Mouse (Mus musculus) spleen, postnatal 10 days (tissue): Measurements from ENCODE around the gene Fgf16.
A peak's percentile ranks its signal among the peaks of the same experiment; 100 is the strongest.

ENCODE experiments used
- DNase-seq, 2 experiments: peaks; one replicate each; pipeline ENCODE4 v3.0.0; 2021 to 2022; ENCODE audit warnings: low spot score in 2 of 2

Gene Fgf16

GRCm38 (mm10) chrX:105764162-105765004 lies at the start of gene Fgf16:
Gene Fgf16, plus strand, starts transcription at chrX:105764279.
- peak; percentile 8 to 12 for DNase-seq

DNA sequence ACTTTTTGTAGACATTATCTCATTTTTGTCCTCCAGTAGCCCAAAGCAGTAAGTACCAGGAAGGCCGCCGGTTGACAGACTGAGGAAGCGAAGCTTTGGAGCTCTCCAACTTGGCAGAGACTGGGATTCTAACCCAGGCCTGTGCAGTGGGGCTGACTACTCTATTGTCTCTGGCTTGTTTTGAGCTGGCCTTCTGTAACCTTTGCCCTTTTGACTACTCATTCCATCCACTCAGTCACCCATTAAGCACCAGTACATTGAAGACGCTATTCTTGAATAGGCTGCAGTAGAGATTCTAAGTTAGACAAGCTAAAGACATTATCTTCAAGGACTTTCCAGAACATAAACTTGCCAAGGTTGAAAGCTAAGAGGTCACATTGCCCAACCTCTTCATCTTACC lies 49.3 kb upstream of the Fgf16 start:
- no peak for DNase-seq

GRCm38 (mm10) chrX:105715789-105716321 lies 48.2 kb upstream of the Fgf16 start:
- DNase-seq: no peak

DNA sequence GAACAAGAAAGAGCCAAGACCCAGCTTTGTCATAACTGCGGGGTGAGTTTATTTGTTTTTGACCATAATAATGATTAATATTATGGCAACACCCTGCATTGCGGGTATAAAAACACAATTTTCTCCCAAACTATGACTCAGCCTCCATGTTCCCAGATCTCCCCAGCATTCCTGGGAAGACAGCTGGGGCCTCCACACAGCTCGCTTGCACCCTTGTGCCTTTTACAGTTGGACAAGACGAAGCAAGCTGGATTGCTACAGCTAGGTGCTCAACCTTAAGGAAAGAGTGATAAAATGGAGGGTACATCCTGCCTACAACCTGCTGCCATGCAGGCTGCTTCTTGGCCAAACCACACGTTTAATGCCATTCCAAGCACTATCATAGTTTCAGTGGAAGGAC lies 45.7 kb upstream of the Fgf16 start:
- DNase-seq: no peak

DNA sequence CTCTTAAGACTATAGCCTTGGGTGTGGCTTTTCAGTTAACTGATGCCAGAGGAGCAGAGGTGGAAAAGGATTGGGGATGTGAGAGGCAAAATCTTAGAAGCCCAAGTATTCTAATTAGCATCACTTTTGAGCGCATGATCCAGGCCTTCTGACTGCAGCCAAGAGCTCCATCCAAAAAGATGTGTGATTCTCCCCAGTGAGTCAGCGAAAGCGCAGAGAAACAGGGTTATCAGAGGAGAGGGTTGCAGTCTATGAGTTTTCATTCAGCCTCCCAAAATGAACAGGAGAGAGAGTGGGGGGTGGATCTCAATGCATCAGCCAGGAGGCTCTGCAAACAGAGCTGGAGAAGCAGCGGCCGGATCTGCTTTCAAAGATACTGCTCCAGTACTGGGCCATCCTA lies 45.1 kb upstream of the Fgf16 start:
- DNase-seq: no peak

DNA sequence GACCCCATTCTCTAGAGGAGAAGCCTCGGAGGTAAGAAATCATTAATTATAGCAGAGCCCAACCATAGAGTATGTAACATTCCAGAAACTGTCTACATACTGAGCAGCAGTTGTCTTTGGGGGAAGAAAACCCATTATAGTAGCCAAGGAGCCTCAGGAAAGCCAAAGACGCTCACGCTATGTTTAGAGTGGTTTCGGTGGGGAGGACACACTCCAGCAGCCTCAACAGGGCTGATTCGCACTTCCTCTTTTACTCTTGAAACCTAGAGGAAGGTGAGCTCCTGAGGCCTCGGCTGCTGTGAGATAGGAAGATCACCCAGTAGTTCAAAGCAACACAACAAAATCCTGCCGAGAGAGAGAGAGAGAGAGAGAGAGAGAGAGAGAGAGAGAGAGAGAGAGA lies 39.9 kb upstream of the Fgf16 start:
- peak in 1 of 2 experiments; percentile 21 for DNase-seq

GRCm38 (mm10) chrX:105762847-105763527 lies 1.1 kb upstream of the Fgf16 start:
- DNase-seq: peak in 1 of 2 experiments; percentile 17

DNA sequence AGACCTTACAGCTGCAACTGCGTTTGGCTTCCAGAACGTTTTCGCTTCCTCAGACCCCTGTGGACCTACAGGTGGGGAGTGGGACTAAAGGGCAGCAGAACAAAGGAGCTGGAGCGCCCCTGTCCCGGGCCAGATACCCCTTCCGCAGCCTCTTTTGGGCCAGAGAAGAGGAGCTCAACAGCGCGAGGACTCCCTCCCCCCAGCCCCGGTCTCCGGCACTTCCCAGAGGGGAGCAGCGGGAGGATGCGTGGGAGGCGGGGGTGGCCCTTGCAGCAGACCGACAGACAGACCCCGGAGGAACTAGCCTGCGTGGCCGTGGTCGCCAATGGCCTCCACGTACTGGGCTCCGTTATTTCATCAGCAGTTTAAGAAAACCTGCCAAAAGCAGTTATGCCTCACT lies 467 bp upstream of the Fgf16 start:
- DNase-seq: no peak

DNA sequence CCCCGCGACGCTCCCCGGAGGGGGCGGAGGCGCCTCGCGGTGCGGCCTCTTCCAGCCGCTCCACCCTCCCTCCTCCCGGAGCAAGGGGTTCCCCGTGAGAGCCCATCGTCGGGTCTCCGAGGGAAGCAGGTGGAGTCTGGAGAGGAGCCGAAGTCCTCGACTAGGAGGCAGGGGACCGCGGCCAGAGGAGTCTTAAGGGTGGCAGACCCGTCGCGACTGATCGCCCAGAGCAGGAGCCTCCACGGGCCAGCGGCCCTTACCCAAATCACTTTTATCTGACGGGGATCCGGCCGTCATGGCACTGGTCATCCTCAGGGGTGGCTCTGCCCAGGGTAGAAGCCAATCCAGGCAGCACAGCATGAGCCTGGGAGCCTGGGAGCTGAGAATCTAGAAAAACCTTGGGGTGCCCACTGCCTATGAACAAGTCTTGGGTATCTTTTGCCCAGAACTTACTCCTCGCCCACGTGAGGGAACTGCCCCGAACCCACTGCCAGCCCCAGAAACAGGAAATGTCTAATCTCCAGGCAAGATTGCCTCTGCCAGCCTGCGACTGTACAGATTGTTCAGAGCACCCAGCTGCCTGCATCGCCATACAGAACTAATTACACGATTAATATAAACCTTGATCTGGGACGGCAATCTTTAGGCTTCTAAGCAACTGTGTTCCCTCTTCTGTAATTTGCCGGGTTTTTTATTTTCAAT lies 1.1 kb downstream of the Fgf16 start:
- DNase-seq: peak in 1 of 2 experiments; percentile 6

DNA sequence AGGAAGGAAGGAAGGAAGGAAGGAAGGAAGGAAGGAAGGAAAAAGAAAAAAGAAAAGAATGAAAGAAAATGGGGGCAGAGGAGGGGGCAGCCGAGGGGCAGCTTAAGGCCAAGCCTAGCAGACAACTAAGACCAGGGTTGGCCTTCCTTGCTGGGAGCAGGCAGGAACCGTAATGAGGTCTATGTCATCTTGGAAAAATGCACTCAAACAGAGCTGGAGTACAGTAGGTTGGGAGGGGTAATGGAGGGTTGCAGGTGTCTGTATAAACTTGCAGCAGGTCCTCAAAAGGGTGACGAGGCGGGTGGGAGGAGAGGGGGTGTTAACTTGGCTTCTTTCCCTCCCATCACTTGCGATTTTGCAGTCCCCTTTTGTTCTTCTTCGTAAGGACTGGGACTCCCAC lies 1.9 kb downstream of the Fgf16 start:
- no peak for DNase-seq

GRCm38 (mm10) chrX:105767177-105767764 lies 3.2 kb downstream of the Fgf16 start:
- DNase-seq: no peak

GRCm38 (mm10) chrX:105767932-105768331 lies 3.9 kb downstream of the Fgf16 start:
- DNase-seq: no peak

DNA sequence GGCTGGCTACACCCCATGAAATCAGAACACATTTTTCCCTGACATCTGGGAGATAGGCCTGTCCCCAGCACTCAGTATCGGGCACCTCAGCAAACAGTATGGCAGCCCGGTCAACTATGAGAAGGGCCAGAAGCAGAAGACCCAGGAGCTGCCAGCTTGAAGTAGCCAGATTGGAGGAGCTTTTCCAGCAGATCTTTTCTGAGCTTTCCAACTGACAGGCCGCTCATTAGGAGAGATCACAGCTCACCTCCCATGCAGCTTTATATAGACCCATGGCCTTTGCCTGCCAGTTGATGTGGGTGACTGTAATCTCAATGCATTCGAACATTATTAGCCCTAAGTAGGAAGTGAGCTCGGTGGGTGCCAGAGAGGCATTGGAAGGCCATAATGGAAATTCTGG lies 9.2 kb downstream of the Fgf16 start:
- DNase-seq: no peak

DNA sequence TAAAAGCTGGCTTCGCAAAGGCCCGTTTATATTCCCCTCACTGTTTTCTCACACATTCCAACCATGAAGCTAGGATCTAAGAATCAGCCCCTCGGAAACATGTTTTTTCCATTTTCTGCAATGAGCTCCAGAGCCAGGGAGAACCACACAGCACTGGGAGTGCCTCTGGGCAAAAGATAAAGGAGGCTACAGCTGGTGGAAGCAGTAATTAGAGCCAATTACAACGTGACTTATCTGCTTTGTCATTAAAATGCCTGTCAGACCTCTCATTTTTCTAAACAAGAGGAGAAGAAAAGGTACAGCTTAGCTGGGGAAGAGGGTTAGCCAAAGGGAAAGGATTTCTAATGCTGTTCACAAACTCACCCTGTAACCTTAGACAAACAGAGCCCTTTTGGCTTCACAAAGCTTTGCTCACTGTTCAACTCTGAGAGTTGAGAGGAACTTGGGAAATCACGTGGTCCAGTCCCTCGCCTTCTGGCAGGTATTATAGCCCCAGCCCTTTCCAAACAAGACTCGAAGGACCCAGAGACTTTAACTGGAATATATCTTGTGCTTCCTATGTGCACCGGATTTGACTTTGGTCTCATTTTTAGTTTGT lies 30.8 kb downstream of the Fgf16 start:
- no peak for DNase-seq

DNA sequence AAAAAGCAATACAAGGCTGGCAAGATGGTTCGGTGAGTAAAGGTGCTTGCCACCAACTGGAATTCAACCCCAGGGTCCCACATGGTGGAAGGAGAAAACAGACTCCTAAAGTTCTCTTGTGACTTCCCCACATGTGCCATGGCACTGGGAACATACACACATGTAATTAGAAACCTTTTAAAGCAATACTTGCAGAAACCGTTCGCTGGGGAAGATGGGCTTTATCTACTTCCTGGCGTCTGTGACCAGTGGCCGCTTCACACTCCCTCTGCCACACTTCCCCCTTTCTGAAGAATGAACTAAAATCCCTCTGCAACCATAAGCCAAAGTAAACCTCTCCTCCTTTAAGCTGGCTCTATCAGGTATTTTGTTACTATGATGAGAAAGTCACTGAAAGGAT lies 60.4 kb downstream of the Fgf16 start:
- no peak for DNase-seq
